Mouse (Mus musculus): Measurements from ENCODE around the gene Aym1.

The Aym1 gene

GRCm38 (mm10) chr5:113345781-113346180 lies 11.3 kb upstream of the Aym1 start:
- CTCF ChIA-PET = interaction anchor here in 1 of 4 experiments (0.9 kb wide), 1 partner anchor 32 kb away, joined by 3 read pairs; no protein-coding TSS in a partner anchor
- POLR2A ChIA-PET = interaction anchor here (0.5 to 4.8 kb wide), 17 partner anchors 10 to 1885 kb away, joined by 3 to 38 read pairs (median 3); partner anchors contain the start of genes Aym1 (in 1 of the 4), Iscu (in 1 of the 4) and Sart3 (in 1 of the 4)

- POLR2A ChIA-PET = interaction anchor here (0.5 to 4.8 kb wide), 15 partner anchors 10 to 425 kb away, joined by 3 to 38 read pairs (median 3); partner anchors contain the start of genes Aym1 (in 1 of the 4), Iscu (in 1 of the 4) and Sart3 (in 1 of the 4)
- CTCF ChIA-PET = interaction anchor here in 2 of 4 experiments (0.9 to 1.6 kb wide), 2 partner anchors 33 kb away, joined by 3 to 5 read pairs; no protein-coding TSS in a partner anchor
These were observed 10.4 kb upstream of the Aym1 start for GRCm38 (mm10) chr5:113346651-113347050.

GRCm38 (mm10) chr5:113347593-113347992 lies 9.5 kb upstream of the Aym1 start:
- ChIA-PET CTCF (interaction anchor here (0.6 to 1.7 kb wide), 12 partner anchors 15 to 527 kb away, joined by 3 to 5 read pairs (median 4); partner anchors contain the start of gene Sgsm1 (in 1 of the 4)), POLR2A (interaction anchor here (0.6 to 4.8 kb wide), 25 partner anchors 9 to 497 kb away, joined by 3 to 38 read pairs (median 3); partner anchors contain the start of genes Aym1 (in 1 of the 4), Ficd (in 1 of the 4) and Sgsm1 (in 1 of the 4))

- ChIA-PET POLR2A (interaction anchor here in 3 of 4 experiments (0.5 to 4.8 kb wide), 18 partner anchors 10 to 387 kb away, joined by 3 to 38 read pairs (median 4); partner anchors contain the start of genes Ficd (in 2 of the 3) and Sgsm1 (in 1 of the 3)), CTCF (interaction anchor here in 2 of 4 experiments (1.4 to 1.9 kb wide), 4 partner anchors 16 to 38 kb away, joined by 4 to 6 read pairs (median 5); partner anchors contain the start of gene Sgsm1 (in 1 of the 2))
These were observed 8.5 kb upstream of the Aym1 start for GRCm38 (mm10) chr5:113348597-113348996.

- POLR2A ChIA-PET = interaction anchor here in 3 of 4 experiments (0.5 to 4.8 kb wide), 12 partner anchors 10 to 386 kb away, joined by 3 to 38 read pairs (median 5); partner anchors contain the start of gene Ficd (in 2 of the 3)
- CTCF ChIA-PET = interaction anchor here (0.6 to 1.9 kb wide), 7 partner anchors 35 to 375 kb away, joined by 3 to 6 read pairs (median 3); partner anchors contain the start of gene 1700069L16Rik (in 1 of the 4)
These were observed 7.9 kb upstream of the Aym1 start for GRCm38 (mm10) chr5:113349226-113349625.

- ChIA-PET POLR2A (interaction anchor here in 3 of 4 experiments (0.6 to 4.8 kb wide), 14 partner anchors 9 to 456 kb away, joined by 3 to 38 read pairs (median 5); partner anchors contain the start of gene Ficd (in 2 of the 3)), CTCF (interaction anchor here in 3 of 4 experiments (0.6 to 1.9 kb wide), 5 partner anchors 36 to 220 kb away, joined by 3 to 6 read pairs (median 3); no protein-coding TSS in a partner anchor)
These were observed 7.3 kb upstream of the Aym1 start for GRCm38 (mm10) chr5:113349810-113350209.

- POLR2A ChIA-PET = interaction anchor here in 3 of 4 experiments (0.7 to 2.0 kb wide), 6 partner anchors 16 to 121 kb away, joined by 3 to 6 read pairs (median 4); no protein-coding TSS in a partner anchor
- CTCF ChIA-PET = interaction anchor here in 3 of 4 experiments (0.6 to 1.5 kb wide), 6 partner anchors 14 to 450 kb away, joined by 3 to 9 read pairs (median 3); partner anchors contain the start of gene Sgsm1 (in 1 of the 3)
These were observed 5.3 kb upstream of the Aym1 start for GRCm38 (mm10) chr5:113351768-113352167.

- POLR2A ChIA-PET = interaction anchor here in 3 of 4 experiments (0.8 to 2.4 kb wide), 12 partner anchors 14 to 388 kb away, joined by 3 to 11 read pairs (median 4); no protein-coding TSS in a partner anchor
- CTCF ChIA-PET = interaction anchor here in 2 of 4 experiments (1.4 to 1.5 kb wide), 2 partner anchors 20 to 38 kb away, joined by 3 to 6 read pairs; no protein-coding TSS in a partner anchor
These were observed 4.5 kb upstream of the Aym1 start for GRCm38 (mm10) chr5:113352636-113353035.

- ChIA-PET POLR2A (interaction anchor here in 3 of 4 experiments (0.6 to 2.4 kb wide), 11 partner anchors 9 to 231 kb away, joined by 3 to 11 read pairs (median 4); no protein-coding TSS in a partner anchor), CTCF (interaction anchor here in 2 of 4 experiments (0.6 to 1.3 kb wide), 4 partner anchors 11 to 577 kb away, joined by 3 to 5 read pairs (median 3); no protein-coding TSS in a partner anchor)
These were observed 2.8 kb upstream of the Aym1 start for GRCm38 (mm10) chr5:113354311-113354710.

- CTCF ChIA-PET = interaction anchor here in 1 of 4 experiments (0.6 kb wide), 1 partner anchor 203 kb away, joined by 4 read pairs; no protein-coding TSS in a partner anchor
- POLR2A ChIA-PET = interaction anchor here in 3 of 4 experiments (0.6 to 1.4 kb wide), 5 partner anchors 10 to 1806 kb away, joined by 3 to 4 read pairs (median 3); no protein-coding TSS in a partner anchor
These were observed 562 bp downstream of the Aym1 start for GRCm38 (mm10) chr5:113357656-113358055.

- ChIA-PET CTCF (interaction anchor here in 2 of 4 experiments (0.5 to 1.9 kb wide), 6 partner anchors 12 to 366 kb away, joined by 3 to 7 read pairs (median 4); partner anchors contain the start of gene 1700069L16Rik (in 1 of the 2)), POLR2A (interaction anchor here in 3 of 4 experiments (0.6 to 1.5 kb wide), 16 partner anchors 9 to 377 kb away, joined by 3 to 6 read pairs (median 4); partner anchors contain the start of genes 1700069L16Rik (in 1 of the 3) and Ficd (in 1 of the 3))
These were observed 1.7 kb downstream of the Aym1 start for GRCm38 (mm10) chr5:113358833-113359232.

- ChIA-PET CTCF (interaction anchor here in 3 of 4 experiments (0.6 to 1.5 kb wide), 3 partner anchors 47 to 390 kb away, joined by 4 read pairs; no protein-coding TSS in a partner anchor), POLR2A (interaction anchor here in 2 of 4 experiments (0.5 to 1.0 kb wide), 4 partner anchors 15 to 219 kb away, joined by 3 to 4 read pairs (median 3); no protein-coding TSS in a partner anchor)
These were observed 4.2 kb downstream of the Aym1 start for GRCm38 (mm10) chr5:113361283-113361682.

GRCm38 (mm10) chr5:113362258-113362996 lies 5.3 kb downstream of the Aym1 start:
- CTCF ChIA-PET = interaction anchor here in 3 of 4 experiments (0.6 to 1.0 kb wide), 4 partner anchors 48 to 225 kb away, joined by 3 to 4 read pairs (median 3); no protein-coding TSS in a partner anchor
- POLR2A ChIA-PET = interaction anchor here in 1 of 4 experiments (0.7 to 1.4 kb wide), 4 partner anchors 8 to 373 kb away, joined by 3 to 4 read pairs (median 3); partner anchors contain the start of gene Ficd

GRCm38 (mm10) chr5:113363177-113363576 lies 6.1 kb downstream of the Aym1 start:
- POLR2A ChIA-PET = interaction anchor here in 1 of 4 experiments (1.1 to 1.4 kb wide), 3 partner anchors 9 to 372 kb away, joined by 3 to 4 read pairs (median 3); partner anchors contain the start of gene Ficd
- CTCF ChIA-PET = interaction anchor here in 3 of 4 experiments (0.6 to 1.0 kb wide), 3 partner anchors 30 to 361 kb away, joined by 3 read pairs; partner anchors contain the start of gene 1700069L16Rik (in 1 of the 3)

- POLR2A ChIA-PET = interaction anchor here in 3 of 4 experiments (0.5 to 1.6 kb wide), 8 partner anchors 10 to 359 kb away, joined by 3 to 5 read pairs (median 3); partner anchors contain the start of gene 1700069L16Rik (in 2 of the 3)
- CTCF ChIA-PET = interaction anchor here (0.5 to 2.2 kb wide), 25 partner anchors 10 to 479 kb away, joined by 3 to 7 read pairs (median 3); partner anchors contain the start of genes 1700069L16Rik (in 2 of the 4) and Sgsm1 (in 1 of the 4)
These were observed 8.8 kb downstream of the Aym1 start for GRCm38 (mm10) chr5:113365921-113366320.

GRCm38 (mm10) chr5:113367726-113368125 lies 10.6 kb downstream of the Aym1 start:
- ChIA-PET POLR2A (interaction anchor here in 3 of 4 experiments (0.5 to 2.4 kb wide), 14 partner anchors 8 to 405 kb away, joined by 3 to 8 read pairs (median 3); partner anchors contain the start of genes Ficd (in 3 of the 3), Iscu (in 1 of the 3) and Sart3 (in 1 of the 3)), CTCF (interaction anchor here in 3 of 4 experiments (0.6 to 2.7 kb wide), 6 partner anchors 9 to 477 kb away, joined by 3 to 13 read pairs (median 4); partner anchors contain the start of gene 1700069L16Rik (in 2 of the 3))

All from embryonic stem cell, embryonic (primary cell).